Comparison of ENCODE assay signal across 9 mouse cellular contexts in genomic region chr4:95082481-95083088, GRCm38 (mm10). TPM values are rescaled to one million over a fixed set of nuclear protein-coding genes. Genes with fewer than 3 reads are reported as not detected.
DNase-seq lines count a peak whose midpoint lies in the region; ATAC-seq and TF ChIP-seq lines count a peak whose summit lies in the region.
"Had no signal": no experiment of that assay in that cellular context is flagged by ENCODE, and none has a peak within 500 bp of the region (broad histone marks: within the 10 kb centered on the region; RNA-seq: fewer than 3 reads in every experiment).

No protein-coding gene starts in this region.

- intact Hi-C loops in heart, postnatal 36 days (cut with DNase I): no loop called here

- WGBS in forebrain, embryonic 14.5 days: 37% methylated on average over 4 of the region's 4 CpGs
- WGBS in lung, adult 2 months: 16% methylated on average over 4 of the region's 4 CpGs
- WGBS in stomach, embryonic 15.5 days: 43% methylated on average over 4 of the region's 4 CpGs

- no peak overlapping the region for H3K4me2 ChIP-seq in forebrain, embryonic 14.5 days (ENCODE audit: low read length)
- H3K4me2 ChIP-seq in stomach, embryonic 15.5 days: no peak overlapping the region
- H3K4me2 ChIP-seq: limb, embryonic 12.5 days had no signal

- H3K9me3 ChIP-seq in forebrain, embryonic 14.5 days (replicated peaks; ENCODE audit: control insufficient read depth, low read length): no peaks in the 10 kb centered on the region
- no peaks in the 10 kb centered on the region for H3K9me3 ChIP-seq in stomach, embryonic 15.5 days
- H3K9me3 ChIP-seq: limb, embryonic 12.5 days had no signal

- H3K27me3 ChIP-seq in forebrain, embryonic 14.5 days (replicated peaks; ENCODE audit: control insufficient read depth, insufficient read depth, low read length): no peaks in the 10 kb centered on the region
- no peaks in the 10 kb centered on the region for H3K27me3 ChIP-seq in stomach, embryonic 15.5 days (replicated peaks)
- H3K27me3 ChIP-seq: limb, embryonic 12.5 days had no signal

- peak; percentile 60 for ATAC-seq in forebrain, embryonic 14.5 days
- peak; percentile 74 for ATAC-seq in stomach, embryonic 15.5 days (ENCODE audit: insufficient read depth, low FRiP score, low read depth)

- no peak overlapping the region for H3K4me3 ChIP-seq in forebrain, embryonic 14.5 days (ENCODE audit: low read depth, low read length)
- H3K4me3 ChIP-seq in lung, adult 2 months (replicated peaks; ENCODE audit: extremely low read depth, low read depth, low read length): no peak overlapping the region
- H3K4me3 ChIP-seq in stomach, embryonic 15.5 days (replicated peaks): no peak overlapping the region
- H3K4me3 ChIP-seq: limb, embryonic 12.5 days had no signal

- peaks cover 23% of the 10 kb centered on the region for H3K4me1 ChIP-seq in forebrain, embryonic 14.5 days (ENCODE audit: control insufficient read depth, insufficient read depth, low read length)
- peaks cover 23% of the 10 kb centered on the region for H3K4me1 ChIP-seq in lung, adult 2 months (ENCODE audit: control insufficient read depth, insufficient read depth, low read length)
- H3K4me1 ChIP-seq in stomach, embryonic 15.5 days: peaks cover 28% of the 10 kb centered on the region

- no peak for TF ChIP-seq CTCF in lung, adult 2 months (IDR thresholded peaks at IDR 0.05; ENCODE audit: insufficient read depth, low read length)

- H3K36me3 ChIP-seq in forebrain, embryonic 14.5 days (ENCODE audit: control insufficient read depth, insufficient read depth, low read length): no peaks in the 10 kb centered on the region
- no peaks in the 10 kb centered on the region for H3K36me3 ChIP-seq in stomach, embryonic 15.5 days
- H3K36me3 ChIP-seq: limb, embryonic 12.5 days had no signal

- peak; percentile 66 for DNase-seq in urinary bladder, postnatal 14 days (ENCODE audit: low spot score)
- DNase-seq in urinary bladder, postnatal 10 days (ENCODE audit: low spot score): no peak
- DNase-seq in forebrain, embryonic 14.5 days (ENCODE audit: low spot score): peak; percentile 64
- peak; percentile 54 to 63 for DNase-seq in heart, postnatal 36 days
- DNase-seq in lung, adult 2 months: peak; percentile 60
- no peak for DNase-seq in spleen, adult 12 weeks (ENCODE audit: low spot score)
- DNase-seq in spleen, postnatal 36 days (ENCODE audit: low spot score in 2 of 2): no peak

- TF ChIP-seq POLR2A in lung, adult 2 months (IDR thresholded peaks at IDR 0.05; ENCODE audit: borderline replicate concordance, extremely low read depth, low read depth, low read length): 0 out of 2 replicates have a peak, but pooled peaks have one; percentile 6

- H3K9ac ChIP-seq in forebrain, embryonic 14.5 days (ENCODE audit: low read length): no peak overlapping the region
- no peak overlapping the region for H3K9ac ChIP-seq in stomach, embryonic 15.5 days
- H3K9ac ChIP-seq: limb, embryonic 12.5 days had no signal

- peak overlapping the region; percentile 35; the same call in 1 of the 2 replicates for H3K27ac ChIP-seq in forebrain, embryonic 14.5 days (ENCODE audit: low read depth, low read length)
- H3K27ac ChIP-seq in stomach, embryonic 15.5 days: peak overlapping the region; percentile 80

RNA-seq across cellular contexts. Expression of gene Jun, which starts 30.6 kb away (rescaled TPM):
- 36.0 and 36.4 TPM in 2 replicates for polyA plus RNA-seq in forebrain, embryonic 14.5 days (2014; fragmentation: Nextera tagmentation; extraction: Ambion mirVana)
- 10 to 100 TPM; 46.7 to 63.5 TPM for total RNA-seq in heart, postnatal 36 days (2021)
- 176 and 282 TPM in 2 replicates for polyA plus RNA-seq in lung, adult 2 months (2012; rRNA removed)
- polyA plus RNA-seq in stomach, embryonic 15.5 days (2015; fragmentation: Nextera tagmentation; extraction: Ambion mirVana): 102 and 103 TPM in 2 replicates

Comparison
In these comparisons a context has a peak if more than half of its experiments do, and no peak if none do; other contexts are left out.
1. DNase-seq: peak in urinary bladder, postnatal 14 days (single experiment), forebrain, embryonic 14.5 days (single experiment), heart, postnatal 36 days (2 of 2) and lung, adult 2 months (single experiment); none in urinary bladder, postnatal 10 days (single experiment), spleen, adult 12 weeks (single experiment) and spleen, postnatal 36 days (0 of 2).